Mouse (Mus musculus) left cerebral cortex, adult 2 months (tissue): ENCODE data around the gene Hist1h2bg. TPM values are rescaled to one million over a fixed set of nuclear protein-coding genes. Genes with fewer than 3 reads are reported as not detected.
"Not testable (repeated sequence)": the region's sequence is repeated elsewhere in the genome, so short reads cannot be mapped to it uniquely, and the experiment has no call there.

ENCODE experiments used
- DNase-seq, 2 experiments: peaks; one replicate each; pipeline ENCODE4 v3.0.0; 2021 to 2022; ENCODE audit warnings: low spot score in 2 of 2, mixed read lengths in 1 of 2; ENCODE audit errors: extremely low spot score in 1 of 2
- H3K27ac ChIP-seq: fragments of 200-600 bp; 2 replicates; pipeline ENCODE4 v1.8.1; 2022
- H3K4me3 ChIP-seq: fragments of 200-600 bp; 2 replicates; pipeline ENCODE4 v1.8.1; 2022
- CTCF ChIP-seq: fragments of 200-600 bp; IDR thresholded peaks from 2 replicates; pipeline ENCODE4 v1.8.1; 2022; ENCODE audit warnings: antibody characterized with exemption, mild to moderate bottlenecking, moderate library complexity
- intact Hi-C: fragments of 180-260 bp; cut with DNase I; formaldehyde crosslinking; loops from one replicate; pipeline ENCODE4 v1.15.1; 2025
- total RNA-seq, 2 experiments: library from RNA; stranded (reverse); gene quantifications; 2 replicates each; pipeline ENCODE4 v1.2.3; 2021

The Hist1h2bg gene
- total RNA-seq, 2 experiments from 2014 or later: 68.0 to 71.2 TPM

DNA sequence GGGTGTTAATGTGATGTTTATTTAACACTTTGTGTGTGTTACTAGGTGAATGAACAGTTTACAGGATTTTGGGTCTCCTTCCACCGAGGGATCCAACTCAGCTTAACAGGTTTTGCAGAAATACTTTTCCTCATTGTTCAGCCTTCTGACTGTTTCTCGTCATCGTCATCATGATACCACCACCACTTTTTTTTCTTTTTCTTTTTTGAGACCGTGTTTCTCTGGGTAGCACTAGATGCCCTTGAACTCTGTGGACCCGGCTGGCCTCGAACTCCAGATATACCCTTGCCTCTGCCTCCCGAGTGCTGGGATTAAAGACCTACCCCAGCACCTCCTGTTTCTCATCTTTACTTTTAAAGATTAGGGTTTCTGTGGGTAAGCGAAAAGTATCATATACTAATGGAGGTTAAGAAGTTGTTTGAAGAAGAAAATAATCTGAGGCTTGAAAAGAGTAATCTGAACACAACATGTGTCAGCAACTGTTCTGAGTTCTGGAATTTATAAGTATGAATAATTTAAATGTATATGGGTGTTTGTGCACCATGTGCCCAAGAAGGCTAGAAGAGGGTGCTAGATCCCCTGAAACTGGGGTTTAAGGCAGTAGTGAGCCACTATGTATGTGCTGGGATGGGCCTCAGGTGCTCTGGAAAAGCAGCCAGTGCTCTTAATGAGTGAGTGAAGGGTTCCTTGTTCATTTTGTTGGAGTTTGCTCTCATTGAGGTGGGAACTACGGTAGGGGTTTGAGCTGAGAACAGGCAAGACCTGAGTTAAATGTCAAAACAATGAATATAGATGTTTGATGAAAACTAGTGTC is 38.7 kb upstream of the Hist1h2bg start:
- Histone ChIP-seq H3K27ac (peak overlapping the region; percentile 92), H3K4me3 (peak overlapping the region; percentile 67)
- DNase-seq: no peak
- intact Hi-C loops: loop anchor here (5.0 to 10.0 kb wide), 6 partner anchors 40 to 1820 kb away; partner anchors contain the start of genes Hist1h2ac, Hist1h2ad, Hist1h2ae and Hist1h2ag
- TF ChIP-seq CTCF: no peak

DNA sequence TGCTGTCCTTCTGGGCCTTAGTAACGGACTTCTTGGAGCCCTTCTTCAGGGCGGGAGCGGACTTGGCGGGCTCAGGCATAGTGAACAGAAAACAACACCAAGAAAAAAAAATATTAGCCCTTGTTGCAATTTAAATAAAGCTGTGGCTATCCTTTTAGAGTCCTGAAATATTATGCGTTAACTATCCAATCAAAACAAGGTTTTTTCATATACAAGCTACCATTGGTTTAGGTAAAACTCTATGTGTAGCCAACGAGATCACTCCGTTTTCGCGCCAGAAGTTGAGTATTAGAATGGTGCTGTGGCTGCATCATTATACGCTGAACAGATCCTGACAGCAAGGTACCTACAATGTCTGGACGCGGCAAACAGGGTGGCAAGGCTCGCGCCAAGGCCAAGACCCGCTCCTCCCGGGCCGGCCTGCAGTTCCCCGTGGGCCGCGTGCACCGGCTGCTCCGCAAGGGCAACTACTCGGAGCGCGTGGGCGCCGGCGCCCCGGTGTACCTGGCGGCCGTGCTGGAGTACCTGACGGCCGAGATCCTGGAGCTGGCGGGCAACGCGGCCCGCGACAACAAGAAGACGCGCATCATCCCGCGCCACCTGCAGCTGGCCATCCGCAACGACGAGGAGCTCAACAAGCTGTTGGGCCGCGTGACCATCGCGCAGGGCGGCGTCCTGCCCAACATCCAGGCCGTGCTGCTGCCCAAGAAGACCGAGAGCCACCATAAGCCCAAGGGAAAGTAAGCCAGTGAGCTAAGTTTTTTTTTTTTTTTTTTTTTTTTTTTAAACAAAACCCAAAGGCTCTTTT is 37.4 kb upstream of the Hist1h2bg start, which contains the start of gene Hist1h2af:
Gene Hist1h2af, plus strand, starts transcription at position 347 of the 808 bp plus-strand sequence.
- Histone ChIP-seq H3K4me3 (peak within 1 kb of the TSS; percentile 48), H3K27ac (peak within 1 kb of the TSS; percentile 51; the same call in 1 of the 2 replicates)
- peak; percentile 38 to 69 for DNase-seq
- intact Hi-C loops: loop anchor here (5.0 to 10.0 kb wide), 6 partner anchors 39 to 1821 kb away; partner anchors contain the start of genes Hist1h2ac, Hist1h2ad, Hist1h2ae and Hist1h2ag

DNA sequence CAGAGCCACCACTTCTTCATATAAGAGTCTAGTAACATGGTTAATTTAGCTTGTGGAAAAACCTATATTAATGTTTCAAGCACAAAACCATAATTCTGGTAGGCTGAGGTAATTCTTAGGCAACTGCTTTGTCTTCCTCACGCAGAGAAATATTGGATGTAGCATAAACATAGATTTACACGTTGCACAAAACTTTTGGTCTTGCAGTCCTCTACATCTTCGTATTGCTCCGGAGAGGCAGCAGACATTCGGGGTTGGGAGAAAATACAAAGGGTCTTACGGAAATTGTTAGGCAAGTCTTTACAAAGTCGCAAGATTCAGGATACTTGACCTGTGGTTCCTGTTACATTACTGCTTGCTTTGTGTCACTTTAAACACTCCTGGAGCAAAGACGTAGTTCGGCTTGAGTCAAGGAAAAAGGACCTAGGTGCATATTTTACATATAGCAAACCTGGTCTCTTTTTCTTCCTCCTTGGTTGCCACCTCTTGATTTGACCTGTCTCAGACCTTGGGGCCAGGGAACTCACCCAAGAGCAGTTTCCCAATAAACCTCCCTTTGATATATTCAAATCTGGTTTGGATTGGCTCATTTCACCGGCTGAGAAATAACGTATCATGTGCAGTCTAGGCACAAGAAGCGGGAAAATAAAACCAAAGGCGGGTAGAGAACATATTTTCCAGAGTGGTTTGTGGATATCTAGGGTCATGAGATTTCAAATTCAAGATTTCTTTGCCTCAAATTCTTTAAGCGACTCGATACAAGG is 36.6 kb upstream of the Hist1h2bg start:
- intact Hi-C loops: loop anchor here (5.0 to 10.0 kb wide), 6 partner anchors 38 to 1822 kb away; partner anchors contain the start of genes Hist1h2ac, Hist1h2ad, Hist1h2ae and Hist1h2ag

DNA sequence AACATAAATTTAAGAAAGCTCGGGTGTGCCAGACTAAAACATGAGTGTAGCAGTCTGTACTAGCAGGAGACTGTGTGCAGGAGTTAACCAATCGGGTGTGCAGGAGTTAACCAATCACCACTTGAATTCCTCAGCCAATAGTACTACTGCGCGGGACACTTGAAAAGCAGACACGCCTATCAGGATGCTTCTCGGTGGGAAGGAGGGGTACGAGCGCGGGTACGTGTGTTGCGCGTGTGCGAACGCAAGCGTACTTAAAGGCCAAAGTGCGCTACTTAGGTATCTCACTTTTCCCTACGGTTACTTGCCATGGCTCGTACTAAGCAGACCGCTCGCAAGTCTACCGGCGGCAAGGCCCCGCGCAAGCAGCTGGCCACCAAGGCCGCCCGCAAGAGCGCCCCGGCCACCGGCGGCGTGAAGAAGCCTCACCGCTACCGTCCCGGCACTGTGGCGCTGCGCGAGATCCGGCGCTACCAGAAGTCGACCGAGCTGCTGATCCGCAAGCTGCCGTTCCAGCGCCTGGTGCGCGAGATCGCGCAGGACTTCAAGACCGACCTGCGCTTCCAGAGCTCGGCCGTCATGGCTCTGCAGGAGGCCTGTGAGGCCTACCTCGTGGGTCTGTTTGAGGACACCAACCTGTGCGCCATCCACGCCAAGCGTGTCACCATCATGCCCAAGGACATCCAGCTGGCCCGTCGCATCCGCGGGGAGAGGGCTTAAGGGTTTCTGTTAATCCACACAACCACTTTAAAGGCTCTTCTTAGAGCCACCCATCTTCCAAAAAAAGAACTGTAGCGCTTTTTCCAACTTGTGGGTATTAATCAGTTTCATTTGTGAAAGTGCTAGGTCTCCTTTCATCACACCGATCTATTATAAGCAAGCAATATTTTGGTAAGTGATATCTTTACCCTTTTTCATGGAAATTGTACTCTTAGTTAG is 35.8 kb upstream of the Hist1h2bg start, which contains the start of gene Hist1h3g:
Gene Hist1h3g, plus strand, starts transcription at position 286 of the 939 bp plus-strand sequence.
- DNase-seq: peak; percentile 86 to 87
- TF ChIP-seq CTCF: peak; percentile 4; the same call in 1 of the 2 replicates
- intact Hi-C loops: loop anchor here (10.0 kb wide), 1 partner anchor 1711 kb away; no protein-coding TSS in a partner anchor
- peak within 1 kb of the TSS; percentile 48 for H3K4me3 ChIP-seq
- not testable (repeated sequence) for H3K27ac ChIP-seq

More for the DNA sequence above, 36.6 kb upstream of the Hist1h2bg start:
- Histone ChIP-seq H3K27ac (no peak overlapping the region), H3K4me3 (peak overlapping the region; percentile 48)
- DNase-seq: no peak
- TF ChIP-seq CTCF: no peak

DNA sequence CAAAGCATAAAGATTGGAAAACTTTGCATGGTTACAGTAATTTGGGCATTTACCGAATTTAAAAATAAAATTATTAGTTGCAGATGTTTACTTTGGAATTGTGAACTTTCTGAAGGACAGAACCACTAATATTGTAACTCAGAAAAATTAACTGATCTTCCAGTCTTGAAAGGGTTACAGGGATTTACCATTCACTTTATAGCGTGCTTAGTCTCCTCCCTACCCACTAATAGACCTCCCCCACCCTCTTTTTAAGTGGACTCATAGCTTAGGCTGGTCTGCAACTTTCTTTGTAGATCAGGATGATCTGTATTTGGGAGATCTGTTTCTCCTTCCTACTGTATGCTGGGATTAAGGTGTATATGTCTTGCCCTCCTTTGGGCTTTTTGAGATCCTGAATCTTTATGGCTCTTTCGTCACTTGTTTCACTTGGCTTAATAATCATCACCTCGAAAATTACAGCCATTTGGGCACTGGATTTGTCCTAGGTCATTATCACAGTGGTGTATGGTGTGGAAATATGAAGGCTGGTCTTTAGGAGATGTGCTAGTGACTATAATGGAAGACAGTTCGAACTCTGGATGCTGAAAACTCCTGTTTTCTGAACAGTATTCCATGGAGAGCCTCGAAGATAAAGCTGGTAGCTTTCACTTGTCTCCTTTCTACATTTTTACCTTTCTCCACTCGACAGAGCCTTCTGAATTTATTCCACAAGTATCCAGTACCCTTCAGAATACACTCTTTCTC is 34.9 kb upstream of the Hist1h2bg start:
- no peak for DNase-seq

DNA sequence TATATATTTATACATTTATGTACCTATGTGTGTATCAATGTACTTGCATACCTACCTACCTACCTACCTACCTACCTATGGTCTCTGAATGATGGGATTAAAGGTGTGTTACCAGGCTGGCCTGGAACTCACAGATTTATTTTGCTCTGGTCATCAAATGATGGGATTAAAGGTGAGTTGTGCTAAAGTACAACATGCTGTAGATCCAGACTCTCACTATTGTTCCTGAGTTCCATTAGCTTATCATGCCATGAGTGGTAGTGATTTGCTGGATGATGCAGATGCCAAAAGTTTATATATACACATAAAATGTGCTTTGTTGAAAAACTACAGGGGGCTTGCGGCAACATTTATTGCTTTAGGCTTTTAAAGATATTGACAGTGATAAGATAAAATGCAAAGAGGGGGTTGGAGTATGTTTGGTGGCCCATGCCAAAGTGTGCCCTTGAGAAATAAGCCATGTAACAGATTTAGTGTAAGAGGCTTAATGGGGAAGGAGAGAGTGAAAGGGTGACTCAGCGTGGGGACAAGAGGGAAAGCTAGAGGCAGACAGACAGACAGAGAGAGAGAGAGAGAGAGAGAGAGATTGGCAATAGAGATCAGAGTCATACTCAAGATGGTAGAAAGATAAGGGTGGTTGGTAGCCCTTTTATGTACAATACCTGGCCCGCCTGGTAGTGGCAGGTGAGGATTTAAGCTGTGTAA is 34.0 kb upstream of the Hist1h2bg start:
- no peak for DNase-seq
- intact Hi-C loops: loop anchor here (10.0 kb wide), 1 partner anchor 1712 kb away; no protein-coding TSS in a partner anchor
- no peak overlapping the region for H3K4me3 ChIP-seq
- H3K27ac ChIP-seq: no peak overlapping the region
- no peak for TF ChIP-seq CTCF

More for the DNA sequence above, 34.9 kb upstream of the Hist1h2bg start:
- no peak for TF ChIP-seq CTCF
- intact Hi-C loops: loop anchor here (10.0 kb wide), 1 partner anchor 1711 kb away; no protein-coding TSS in a partner anchor
- H3K27ac ChIP-seq: no peak overlapping the region
- H3K4me3 ChIP-seq: no peak overlapping the region

DNA sequence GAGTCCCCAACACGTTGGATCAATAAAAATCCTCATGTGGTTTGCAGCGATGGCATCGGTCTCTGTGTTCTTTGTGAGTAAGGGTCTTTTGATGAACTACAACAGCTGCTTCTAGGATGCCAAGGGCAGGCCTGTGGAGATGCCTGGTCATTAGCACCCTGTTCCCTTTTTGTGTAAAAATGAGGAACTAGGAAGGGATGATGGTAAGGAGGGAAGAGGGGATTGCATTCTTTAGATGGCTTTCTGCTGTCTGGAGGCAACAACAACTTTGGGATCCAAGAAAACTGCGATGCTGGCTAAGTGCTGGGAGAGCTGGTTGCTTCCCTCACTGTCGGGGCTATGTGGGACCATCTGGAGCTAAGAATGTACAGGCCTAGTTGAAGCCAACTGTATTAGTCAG is 32.9 kb upstream of the Hist1h2bg start:
- intact Hi-C loops: loop anchor here (10.0 kb wide), 1 partner anchor 1713 kb away; no protein-coding TSS in a partner anchor
- no peak overlapping the region for H3K27ac ChIP-seq
- no peak overlapping the region for H3K4me3 ChIP-seq
- TF ChIP-seq CTCF: no peak
- DNase-seq: no peak

DNA sequence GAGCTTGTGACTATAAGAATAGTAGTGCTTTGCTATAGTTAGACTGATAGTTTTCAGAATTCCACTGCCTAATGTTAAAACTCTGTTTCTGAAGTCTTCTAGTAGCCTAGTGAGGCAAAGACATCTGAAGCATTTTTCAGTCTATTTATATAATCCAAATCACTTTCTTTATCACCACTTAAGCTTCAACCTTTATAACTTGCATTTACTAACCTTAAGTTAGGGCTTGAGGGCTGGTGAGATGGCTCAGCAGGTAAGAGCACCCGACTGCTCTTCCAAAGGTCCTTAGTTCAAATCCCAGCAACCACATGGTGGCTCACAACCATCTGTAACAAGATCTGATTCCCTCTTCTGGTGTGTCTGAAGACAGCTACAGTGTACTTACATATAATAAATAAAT is 31.4 kb upstream of the Hist1h2bg start:
- intact Hi-C loops: loop anchor here (10.0 kb wide), 1 partner anchor 1715 kb away; no protein-coding TSS in a partner anchor
- not testable (repeated sequence) for H3K4me3 ChIP-seq, H3K27ac ChIP-seq, DNase-seq

DNA sequence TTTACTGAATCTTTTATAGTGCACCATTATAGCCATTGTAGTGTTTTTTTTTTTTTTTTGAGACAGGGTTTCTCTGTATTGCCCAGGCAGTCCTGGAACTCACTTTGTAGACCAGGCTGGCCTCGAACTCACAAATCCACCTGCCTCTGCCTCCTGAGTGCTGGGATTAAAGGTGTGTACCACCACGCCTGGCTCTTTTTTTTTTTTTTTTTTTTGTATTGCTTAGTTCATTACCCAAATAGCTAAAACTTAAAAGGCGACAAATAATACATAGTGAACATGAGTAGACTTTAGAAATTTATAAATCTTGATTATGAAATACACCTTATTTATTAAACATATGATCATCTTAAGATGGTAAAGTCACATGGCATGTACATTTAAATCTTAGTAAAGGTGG is 29.7 kb upstream of the Hist1h2bg start:
- TF ChIP-seq CTCF: no peak
- no peak for DNase-seq
- Histone ChIP-seq H3K27ac (no peak overlapping the region), H3K4me3 (no peak overlapping the region)
- intact Hi-C loops: no loop called here

DNA sequence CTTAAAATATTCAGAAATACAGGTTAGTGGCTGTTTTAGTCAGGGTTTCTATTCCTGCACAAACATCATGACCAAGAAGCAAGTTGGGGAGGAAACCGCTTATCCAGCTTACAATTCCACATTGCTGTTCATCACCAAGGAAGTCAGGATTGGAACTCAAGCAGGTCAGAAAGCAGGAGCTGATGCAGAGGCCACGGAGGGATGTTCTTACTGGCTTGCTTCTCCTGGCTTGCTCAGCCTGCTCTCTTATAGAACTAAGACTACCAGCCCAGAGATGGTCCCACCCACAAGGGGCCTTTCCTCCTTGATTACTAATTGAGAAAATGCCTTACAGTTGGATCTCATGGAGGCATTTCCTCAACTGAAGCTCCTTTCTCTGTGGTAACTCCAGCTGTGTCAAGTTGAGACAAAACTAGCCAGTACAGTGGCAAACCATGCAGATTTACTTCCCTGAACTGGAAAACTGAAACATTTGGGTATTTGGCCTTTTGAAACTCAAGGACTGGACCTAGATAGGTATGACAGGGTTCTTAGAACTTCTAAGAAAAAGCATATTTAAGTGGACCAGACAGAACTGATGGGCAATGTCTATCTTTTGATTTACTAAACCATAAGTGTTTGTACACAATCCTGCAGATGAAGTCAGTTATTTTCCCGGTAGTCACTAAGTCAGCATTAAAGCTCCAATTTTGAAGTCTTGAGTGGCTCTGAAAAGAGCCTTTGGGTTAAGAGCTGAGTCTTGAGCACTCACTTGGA is 28.8 kb upstream of the Hist1h2bg start:
- H3K27ac ChIP-seq, intact Hi-C loops, DNase-seq: not testable (repeated sequence)
- peak overlapping the region; percentile 63 for H3K4me3 ChIP-seq

DNA sequence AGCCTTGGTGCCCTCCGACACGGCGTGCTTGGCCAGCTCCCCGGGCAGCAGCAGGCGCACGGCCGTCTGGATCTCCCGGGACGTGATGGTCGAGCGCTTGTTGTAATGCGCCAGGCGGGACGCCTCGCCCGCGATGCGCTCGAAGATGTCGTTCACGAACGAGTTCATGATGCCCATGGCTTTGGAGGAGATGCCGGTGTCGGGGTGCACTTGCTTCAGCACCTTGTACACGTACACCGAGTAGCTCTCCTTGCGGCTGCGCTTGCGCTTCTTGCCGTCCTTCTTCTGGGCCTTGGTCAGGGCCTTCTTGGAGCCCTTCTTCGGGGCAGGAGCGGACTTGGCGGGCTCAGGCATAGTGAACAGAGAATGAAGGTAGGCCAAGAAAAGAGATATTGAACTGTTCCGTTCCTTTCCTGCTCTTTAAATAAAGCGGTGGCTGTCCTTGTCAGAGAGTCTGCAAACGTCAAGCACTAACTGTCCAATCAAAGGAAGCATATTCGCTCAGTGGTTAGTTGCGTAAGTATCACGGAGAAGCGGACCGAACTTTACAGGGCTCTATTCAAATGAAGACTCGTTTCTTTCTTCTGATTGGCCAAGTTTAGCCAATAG is 28.1 kb upstream of the Hist1h2bg start, which contains the start of gene Hist1h2bh:
Gene Hist1h2bh, minus strand, starts transcription at position 394 of the 609 bp plus-strand sequence.
- Histone ChIP-seq H3K27ac (peak within 1 kb of the TSS; percentile 68), H3K4me3 (peak within 1 kb of the TSS; percentile 63)
- intact Hi-C loops: not testable (repeated sequence)
- DNase-seq: peak; percentile 48 to 61
